Mouse (Mus musculus) liver, embryonic 15.5 days (tissue): ENCODE measurements at regions not wholly inside any gene's neighbourhood (a gene's known extent, or its start where the extent isn't known, plus 50 kb on each side); places are given as distances from the start of the nearest gene placed in this dataset.
"Not testable (repeated sequence)": the region's sequence is repeated elsewhere in the genome, so short reads cannot be mapped to it uniquely, and the experiment has no call there.

Source experiments
- ATAC-seq: fragments of 200-750 bp; cut with Nextera tagmentation; 2 replicates; pipeline ENCODE4 v1.8.0; 2017; ENCODE audit warnings: moderate number of reproducible peaks, mild to moderate bottlenecking, moderate library complexity; ENCODE audit not compliant: insufficient read depth
- H3K27ac ChIP-seq: fragments of 300-500 bp; sonication (generic); replicated peaks from 2 replicates; pipeline ENCODE4 v1.5.1; 2015; ENCODE audit warnings: mild to moderate bottlenecking, inconsistent platforms
- H3K27me3 ChIP-seq: fragments of 300-500 bp; sonication (generic); 2 replicates; pipeline ENCODE4 v1.6.1; 2015; ENCODE audit warnings: mild to moderate bottlenecking, inconsistent platforms
- H3K36me3 ChIP-seq: fragments of 300-500 bp; sonication (generic); replicated peaks from 2 replicates; pipeline ENCODE4 v1.6.1; 2015; ENCODE audit warnings: moderate library complexity, mild to moderate bottlenecking, inconsistent platforms
- H3K4me1 ChIP-seq: fragments of 300-500 bp; sonication (generic); replicated peaks from 2 replicates; pipeline ENCODE4 v1.6.1; 2015; ENCODE audit warnings: inconsistent platforms
- H3K4me2 ChIP-seq: fragments of 300-500 bp; sonication (generic); 2 replicates; pipeline ENCODE4 v1.6.1; 2015; ENCODE audit warnings: moderate library complexity, mild to moderate bottlenecking, inconsistent platforms
- H3K4me3 ChIP-seq: fragments of 300-500 bp; sonication (generic); replicated peaks from 2 replicates; pipeline ENCODE4 v1.5.1; 2015; ENCODE audit warnings: mild to moderate bottlenecking, inconsistent platforms
- H3K9ac ChIP-seq: fragments of 300-500 bp; sonication (generic); 2 replicates; pipeline ENCODE4 v1.6.1; 2015; ENCODE audit warnings: moderate library complexity, mild to moderate bottlenecking, inconsistent platforms
- H3K9me3 ChIP-seq: fragments of 300-500 bp; sonication (generic); replicated peaks from 2 replicates; pipeline ENCODE4 v1.6.1; 2016; ENCODE audit warnings: inconsistent platforms
- WGBS: fragments of 180-500 bp; shearing (Covaris S2); methylation state at CpG from one replicate; pipeline ENCODE4 v1.1.7; 2015; ENCODE audit warnings: mixed read lengths; ENCODE audit not compliant: insufficient replicate concordance; 5-methylcytosine and 5-hydroxymethylcytosine counted together

DNA sequence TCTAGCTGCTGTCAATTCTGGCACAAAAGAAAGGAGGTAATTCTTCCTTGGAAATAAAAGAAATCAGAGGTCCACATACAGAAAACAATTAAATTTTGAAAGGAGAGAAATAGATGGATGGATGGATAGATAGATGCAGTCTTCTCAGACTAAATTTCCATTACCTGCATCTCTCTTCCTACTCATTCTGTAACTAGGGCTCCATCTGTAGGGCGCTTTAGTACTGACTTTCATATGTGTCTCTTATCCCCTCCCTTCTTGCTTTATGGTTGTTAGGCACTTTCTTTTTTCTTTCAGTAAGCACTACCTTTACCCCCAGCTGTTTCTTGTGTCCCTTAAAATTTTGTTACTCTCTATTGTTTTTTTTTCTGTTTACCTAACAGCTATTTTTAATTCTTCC, 72.9 kb upstream of the Olfr1324 start:
- H3K4me3 ChIP-seq: no peak overlapping the region
- H3K9me3 ChIP-seq: no peaks in the 10 kb centered on the region
- H3K4me1 ChIP-seq: no peaks in the 10 kb centered on the region
- 33% methylated on average over 1 of the region's 1 CpGs for WGBS
- H3K4me2 ChIP-seq: no peak overlapping the region
- H3K27ac ChIP-seq: no peak overlapping the region
- ATAC-seq: no peak
- no peaks in the 10 kb centered on the region for H3K27me3 ChIP-seq
- no peaks in the 10 kb centered on the region for H3K36me3 ChIP-seq
- H3K9ac ChIP-seq: no peak overlapping the region

GRCm38 (mm10) chrX:50490477-50490967, 62.2 kb upstream of the Olfr1324 start:
- not testable (repeated sequence) for H3K4me2 ChIP-seq, H3K27me3 ChIP-seq, H3K27ac ChIP-seq, H3K9me3 ChIP-seq, H3K4me3 ChIP-seq, H3K36me3 ChIP-seq, ATAC-seq, H3K4me1 ChIP-seq, H3K9ac ChIP-seq
- 52% methylated on average over 9 of the region's 9 CpGs for WGBS
